Mouse (Mus musculus) mouse embryonic stem cell (cell line): Measurements from ENCODE around the gene Eif2b3.

Experiments used
- in situ Hi-C, 2 experiments: fragments of 300-500 bp; cut with MboI; formaldehyde crosslinking; loops; 1 replicate in 1 of 2; 3 replicates in 1 of 2; pipeline ENCODE4 v1.14.3; 2019 to 2020; ENCODE audit warnings: low sequenced_read_pairs in 2 of 2, low pct_unique_long_range_greater_than_20kb in 1 of 2, mixed read lengths in 1 of 2; ENCODE audit not compliant: unreplicated experiment in 1 of 2

Eif2b3 gene

DNA sequence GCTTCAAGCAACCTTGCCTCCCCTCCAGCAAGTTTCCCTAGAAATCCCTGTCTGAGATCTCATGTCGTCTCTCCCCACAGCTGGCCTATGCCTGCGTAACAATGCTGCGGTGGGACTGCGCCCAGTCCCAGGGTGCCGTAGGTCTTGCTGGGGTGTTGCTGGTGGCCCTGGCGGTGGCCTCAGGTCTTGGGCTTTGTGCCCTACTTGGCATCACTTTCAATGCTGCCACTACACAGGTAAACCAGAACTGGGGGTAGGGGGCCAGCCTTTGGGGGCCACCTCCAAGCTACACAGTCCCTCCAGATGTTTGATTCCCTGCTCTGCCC, 89.3 kb downstream of the Eif2b3 start:
- in situ Hi-C loops: loop anchor here in 1 of 2 experiments (5.0 kb wide), 1 partner anchor 34 kb away; no protein-coding TSS in a partner anchor

- in situ Hi-C loops: loop anchor here in 1 of 2 experiments (5.0 kb wide), 1 partner anchor 33 kb away; no protein-coding TSS in a partner anchor
These were observed 90.1 kb downstream of the Eif2b3 start for GRCm38 (mm10) chr4:117109330-117109729.

GRCm38 (mm10) chr4:117110249-117110648, 91.0 kb downstream of the Eif2b3 start:
- in situ Hi-C loops: no loop called here

DNA sequence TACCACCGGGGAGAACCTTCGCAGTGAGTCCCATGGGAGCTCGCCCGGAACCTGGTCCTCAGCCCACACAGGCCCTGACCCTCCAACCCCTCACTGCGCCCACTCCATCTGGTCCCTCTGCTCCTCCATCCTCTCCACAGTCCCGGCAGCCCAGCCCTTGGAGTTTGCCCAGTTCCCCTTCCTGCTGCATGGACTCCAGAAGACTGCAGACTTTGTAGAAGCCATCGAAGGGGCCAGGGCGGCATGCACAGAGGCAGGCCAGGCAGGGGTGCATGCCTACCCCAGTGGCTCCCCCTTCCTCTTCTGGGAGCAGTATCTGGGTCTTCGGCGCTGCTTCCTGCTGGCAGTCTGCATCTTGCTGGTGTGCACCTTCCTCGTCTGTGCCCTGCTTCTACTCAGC, 91.8 kb downstream of the Eif2b3 start:
- in situ Hi-C loops: no loop called here

DNA sequence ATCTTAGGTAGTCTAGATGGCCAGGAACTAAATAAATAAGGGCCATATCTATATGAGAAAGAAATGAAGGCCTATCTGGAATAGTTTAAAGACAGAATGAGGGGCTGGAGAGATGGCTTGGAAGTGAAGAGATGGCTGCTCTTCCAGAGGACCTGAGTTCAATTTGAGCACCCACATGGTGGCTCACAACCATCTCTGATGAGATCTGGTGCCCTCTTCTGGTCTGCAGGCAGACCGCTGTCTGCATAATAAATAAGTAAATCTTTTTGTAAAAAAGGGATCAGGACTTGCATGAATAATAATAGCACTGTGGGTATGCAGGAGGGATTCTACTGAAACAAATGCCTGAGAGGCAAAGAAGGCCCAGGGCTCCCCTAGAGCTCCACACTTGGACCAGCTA, 94.0 kb downstream of the Eif2b3 start:
- in situ Hi-C loops: no loop called here

DNA sequence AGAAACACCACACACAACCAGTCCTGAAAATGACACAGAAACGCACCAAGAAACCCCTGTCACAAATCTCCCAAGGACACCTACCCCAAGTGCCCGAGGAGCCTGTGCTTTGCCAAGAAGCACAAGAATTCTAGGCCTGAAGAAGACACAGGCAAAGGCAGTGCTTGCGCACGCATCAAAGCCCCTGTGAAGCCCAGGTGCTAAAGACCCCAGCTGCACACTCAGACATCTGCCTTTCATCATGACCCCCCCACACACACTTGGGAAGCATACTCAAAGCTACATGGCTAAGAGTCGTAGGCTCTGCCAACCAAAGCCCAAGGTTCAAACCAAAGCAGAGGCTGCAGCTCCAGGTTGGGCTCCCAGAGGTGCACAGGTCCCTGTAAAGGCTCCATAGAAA, 96.4 kb downstream of the Eif2b3 start:
- in situ Hi-C loops: no loop called here

- in situ Hi-C loops: no loop called here
These were observed 98.7 kb downstream of the Eif2b3 start for GRCm38 (mm10) chr4:117117931-117118330.

DNA sequence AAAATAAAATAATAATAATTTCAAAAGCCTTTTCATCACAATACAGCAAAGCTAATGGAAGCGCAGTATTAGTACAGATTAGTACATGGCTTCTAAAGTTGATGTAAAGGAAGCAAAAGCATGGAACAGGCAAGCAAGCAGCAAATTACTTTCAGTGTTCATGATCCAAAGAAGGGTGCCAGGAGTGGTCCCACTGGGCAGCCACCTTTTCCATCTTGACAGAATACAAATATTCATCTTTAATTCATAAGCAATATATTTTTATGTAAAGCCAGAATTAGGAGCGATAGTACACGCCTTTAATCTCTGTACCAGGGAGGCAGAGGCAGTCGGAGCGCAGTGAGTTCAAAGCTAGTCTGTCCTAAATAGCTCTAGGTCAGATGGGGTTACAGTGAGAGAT, 100.4 kb downstream of the Eif2b3 start:
- in situ Hi-C loops: no loop called here

GRCm38 (mm10) chr4:117120052-117120444, 100.8 kb downstream of the Eif2b3 start:
- in situ Hi-C loops: no loop called here

GRCm38 (mm10) chr4:117120445-117121414, 101.5 kb downstream of the Eif2b3 start:
- in situ Hi-C loops: no loop called here

DNA sequence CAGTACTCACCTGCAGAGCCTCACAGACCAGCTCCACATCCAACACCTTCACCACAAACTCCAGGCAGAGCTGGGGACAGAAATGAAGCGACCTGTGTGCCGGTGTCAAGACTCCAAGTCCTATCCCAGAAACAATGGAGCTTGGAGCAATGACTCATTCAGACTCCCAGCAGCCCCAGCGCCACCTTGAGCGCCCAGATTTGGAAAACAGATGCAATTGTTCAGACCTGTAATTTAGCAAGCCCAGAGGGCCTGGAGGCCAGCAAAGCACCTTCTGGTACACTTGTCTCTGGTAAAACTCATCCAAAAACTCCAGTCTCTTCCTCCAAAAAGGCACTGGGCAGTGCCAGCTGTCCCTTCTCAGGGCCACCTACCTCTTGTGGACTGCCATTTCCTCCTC, 103.0 kb downstream of the Eif2b3 start:
- in situ Hi-C loops: no loop called here

- in situ Hi-C loops: no loop called here
These were observed 104.5 kb downstream of the Eif2b3 start for GRCm38 (mm10) chr4:117123546-117124217.

DNA sequence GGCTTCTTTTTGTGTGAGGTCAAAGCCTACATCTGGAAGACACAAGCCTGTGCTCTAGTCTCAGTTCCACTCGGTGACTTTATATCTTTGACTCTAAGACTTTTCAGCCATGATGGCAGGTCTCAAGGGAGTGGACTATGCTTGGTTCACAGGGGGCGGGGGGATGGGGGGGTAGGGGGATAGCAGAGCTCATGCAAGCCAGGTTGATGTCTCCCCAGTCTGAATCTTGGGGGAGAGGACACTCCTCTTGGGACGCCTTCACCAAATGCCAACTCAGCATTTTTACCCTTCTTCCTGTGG, 105.0 kb downstream of the Eif2b3 start:
- in situ Hi-C loops: no loop called here

GRCm38 (mm10) chr4:117124518-117125347, 105.5 kb downstream of the Eif2b3 start:
- in situ Hi-C loops: loop anchor here (25.0 kb wide), 2 partner anchors 287 to 312 kb away; partner anchors contain the start of genes Hpdl (in 1 of the 2), Mutyh (in 1 of the 2) and Toe1 (in 1 of the 2)

DNA sequence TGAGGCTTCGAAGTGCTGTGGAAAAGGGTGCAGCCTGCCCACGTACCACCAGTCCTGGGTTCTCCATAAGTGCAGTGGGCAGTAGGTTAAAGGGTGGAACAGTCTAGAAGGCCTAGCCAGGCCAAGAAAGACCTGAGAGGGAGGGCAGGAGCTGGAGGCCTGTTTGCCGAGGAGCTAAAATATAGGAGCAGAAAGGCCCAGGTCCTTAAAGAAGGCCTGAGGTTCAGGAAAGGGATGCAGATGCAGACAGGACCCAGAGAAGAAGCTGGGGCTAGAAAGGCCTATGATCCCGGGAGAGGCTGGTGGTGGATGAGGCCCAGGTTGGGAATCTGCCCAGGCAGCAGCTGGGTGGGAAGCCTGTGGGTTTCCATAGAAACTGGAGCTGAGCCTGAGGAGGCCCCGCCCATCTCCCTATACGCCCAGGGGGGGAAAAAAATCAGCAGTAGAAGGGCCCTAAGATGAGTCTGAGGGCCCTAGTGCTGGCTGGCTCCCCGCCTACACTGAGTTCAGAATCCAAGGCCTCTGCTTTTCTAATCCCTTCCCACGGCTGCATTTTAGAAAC, 106.2 kb downstream of the Eif2b3 start, which contains the start of gene Btbd19:
Gene Btbd19, minus strand, starts transcription at position 378 of the 562 bp plus-strand sequence.
- in situ Hi-C loops: loop anchor here (25.0 kb wide), 2 partner anchors 288 to 313 kb away; partner anchors contain the start of genes Hpdl (in 1 of the 2), Mutyh (in 1 of the 2) and Toe1 (in 1 of the 2)

GRCm38 (mm10) chr4:117125910-117126674, 106.9 kb downstream of the Eif2b3 start:
- in situ Hi-C loops: loop anchor here (25.0 kb wide), 2 partner anchors 289 to 314 kb away; partner anchors contain the start of genes Hpdl (in 1 of the 2), Mutyh (in 1 of the 2) and Toe1 (in 1 of the 2)

DNA sequence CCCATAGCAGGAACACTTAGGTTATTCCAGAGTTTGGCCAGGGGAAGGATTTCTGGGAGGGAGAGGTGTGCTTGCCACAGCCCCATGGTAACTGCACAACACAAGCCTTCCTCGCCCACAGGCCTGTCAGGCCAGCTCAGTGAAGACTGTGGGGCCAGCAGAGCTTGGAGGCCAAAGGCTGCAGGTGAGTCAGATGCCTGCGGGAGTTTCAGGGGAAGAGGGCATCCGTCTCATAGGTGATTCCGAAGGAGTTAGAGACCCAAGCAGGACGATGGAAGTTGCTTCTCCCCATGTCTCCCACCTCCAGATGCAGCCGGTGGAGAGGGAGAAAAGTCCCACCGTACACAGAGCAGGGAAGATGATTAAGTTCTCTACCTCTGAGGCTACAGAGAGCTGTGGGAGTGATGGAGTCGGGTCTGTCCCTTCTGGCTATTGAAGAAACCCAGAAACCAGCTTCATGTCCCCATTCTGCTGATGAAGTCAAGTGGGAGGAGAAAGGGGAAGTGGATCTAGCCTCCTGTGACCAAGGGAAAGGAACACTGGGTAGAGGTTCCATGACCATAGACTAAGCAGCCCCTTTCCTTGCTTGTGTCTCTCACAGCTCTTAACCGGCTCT, 107.6 kb downstream of the Eif2b3 start, which contains the start of gene Tctex1d4:
Gene Tctex1d4, plus strand, starts transcription at position 120 of the 616 bp plus-strand sequence.
- in situ Hi-C loops: loop anchor here (25.0 kb wide), 2 partner anchors 289 to 314 kb away; partner anchors contain the start of genes Hpdl (in 1 of the 2), Mutyh (in 1 of the 2) and Toe1 (in 1 of the 2)
